25 mouse cellular contexts compared by ENCODE assay signal in genomic region chr5:129394416-129394815, GRCm38 (mm10).
DNase-seq lines count a peak whose midpoint lies in the region; ATAC-seq and TF ChIP-seq lines count a peak whose summit lies in the region.
"Had no signal": no experiment of that assay in that cellular context is flagged by ENCODE, and none has a peak within 500 bp of the region (broad histone marks: within the 10 kb centered on the region; RNA-seq: fewer than 3 reads in every experiment).

No protein-coding gene starts in this region.

- H3K27ac ChIP-seq in forebrain, embryonic 15.5 days (replicated peaks) = peak overlapping the region; percentile 46; the same call in 1 of the 2 replicates
- H3K27ac ChIP-seq in forebrain, embryonic 16.5 days (ENCODE audit: low read length) = no peak overlapping the region
- peak overlapping the region; percentile 47; the same call in 1 of the 2 replicates for H3K27ac ChIP-seq in layer of hippocampus, adult 2 months
- H3K27ac ChIP-seq: embryonic facial prominence, embryonic 10.5 days; embryonic facial prominence, embryonic 13.5 days; forebrain, embryonic 13.5 days; heart, embryonic 15.5 days; hindbrain, embryonic 10.5 days; hindbrain, embryonic 13.5 days; intestine, embryonic 15.5 days had no signal

- no peak for DNase-seq in layer of hippocampus, adult 2 months (ENCODE audit: low spot score in 2 of 2)
- no peak for DNase-seq in layer of hippocampus, postnatal 10 days (ENCODE audit: low spot score in 2 of 2)
- DNase-seq in telencephalon, adult 2 months (ENCODE audit: low read depth, low spot score) = peak; percentile 23
- no peak for DNase-seq in MN1 (ENCODE audit: low spot score)
- DNase-seq: adrenal gland, adult 8-10 months; adrenal gland, postnatal 25 days; gastrocnemius, postnatal 25 days; heart, adult 18-20 months; heart, postnatal 10 days; heart, postnatal 36 days; kidney, adult 11 months had no signal

- TF ChIP-seq CTCF in layer of hippocampus, adult 2 months (conservative IDR thresholded peaks at IDR 0.05) = no peak

- ATAC-seq in forebrain, embryonic 15.5 days (replicated peaks) = no peak
- ATAC-seq in forebrain, embryonic 16.5 days = no peak
- ATAC-seq: activated CD4-positive, CD25-positive, alpha-beta regulatory T cell, adult 4 months; CD4-positive, CD25-positive, alpha-beta regulatory T cell, adult 4 months; forebrain, embryonic 13.5 days; hindbrain, embryonic 16.5 days; intestine, embryonic 15.5 days had no signal

- no peak overlapping the region for H3K9ac ChIP-seq in forebrain, embryonic 15.5 days (replicated peaks)
- no peak overlapping the region for H3K9ac ChIP-seq in forebrain, embryonic 16.5 days (replicated peaks; ENCODE audit: low read depth, low read length)
- H3K9ac ChIP-seq: embryonic facial prominence, embryonic 13.5 days; forebrain, embryonic 13.5 days; heart, embryonic 12.5 days; heart, embryonic 15.5 days; hindbrain, embryonic 13.5 days; intestine, embryonic 15.5 days had no signal

- no peaks in the 10 kb centered on the region for H3K9me3 ChIP-seq in forebrain, embryonic 15.5 days
- no peaks in the 10 kb centered on the region for H3K9me3 ChIP-seq in forebrain, embryonic 16.5 days (ENCODE audit: control insufficient read depth, low read length)
- H3K9me3 ChIP-seq: embryonic facial prominence, embryonic 10.5 days; embryonic facial prominence, embryonic 13.5 days; forebrain, embryonic 13.5 days; heart, embryonic 12.5 days; heart, embryonic 15.5 days; hindbrain, embryonic 10.5 days; hindbrain, embryonic 13.5 days; intestine, embryonic 15.5 days had no signal

- peaks cover 12% of the 10 kb centered on the region; the same call in 1 of the 2 replicates for H3K4me1 ChIP-seq in forebrain, embryonic 15.5 days
- H3K4me1 ChIP-seq in forebrain, embryonic 16.5 days (replicated peaks; ENCODE audit: control insufficient read depth, insufficient read depth, low read length) = peaks cover 16% of the 10 kb centered on the region
- H3K4me1 ChIP-seq: embryonic facial prominence, embryonic 10.5 days; forebrain, embryonic 13.5 days; heart, embryonic 12.5 days; heart, embryonic 15.5 days; intestine, embryonic 15.5 days had no signal

- WGBS in forebrain, embryonic 15.5 days = 61% methylated on average over 4 of the region's 4 CpGs
- WGBS in forebrain, embryonic 16.5 days = 46% methylated on average over 4 of the region's 4 CpGs

- H3K27me3 ChIP-seq in forebrain, embryonic 15.5 days = no peaks in the 10 kb centered on the region
- H3K27me3 ChIP-seq in forebrain, embryonic 16.5 days (replicated peaks; ENCODE audit: control insufficient read depth, insufficient read depth, low read length) = no peaks in the 10 kb centered on the region
- H3K27me3 ChIP-seq: forebrain, embryonic 13.5 days; intestine, embryonic 15.5 days had no signal

- no peaks in the 10 kb centered on the region for H3K36me3 ChIP-seq in forebrain, embryonic 15.5 days
- H3K36me3 ChIP-seq in forebrain, embryonic 16.5 days (ENCODE audit: control insufficient read depth, insufficient read depth) = no peaks in the 10 kb centered on the region
- H3K36me3 ChIP-seq: embryonic facial prominence, embryonic 10.5 days; embryonic facial prominence, embryonic 13.5 days; heart, embryonic 12.5 days; heart, embryonic 15.5 days; hindbrain, embryonic 10.5 days; hindbrain, embryonic 13.5 days; intestine, embryonic 15.5 days had no signal

- no peak overlapping the region for H3K4me2 ChIP-seq in forebrain, embryonic 15.5 days (replicated peaks)
- no peak overlapping the region for H3K4me2 ChIP-seq in forebrain, embryonic 16.5 days (ENCODE audit: low read length)
- H3K4me2 ChIP-seq: embryonic facial prominence, embryonic 13.5 days; forebrain, embryonic 13.5 days; heart, embryonic 12.5 days; heart, embryonic 15.5 days; hindbrain, embryonic 13.5 days; intestine, embryonic 15.5 days had no signal

- no peak overlapping the region for H3K4me3 ChIP-seq in forebrain, embryonic 15.5 days
- no peak overlapping the region for H3K4me3 ChIP-seq in forebrain, embryonic 16.5 days (replicated peaks; ENCODE audit: low read length)
- no peak overlapping the region for H3K4me3 ChIP-seq in layer of hippocampus, adult 2 months
- H3K4me3 ChIP-seq: embryonic facial prominence, embryonic 10.5 days; embryonic facial prominence, embryonic 13.5 days; erythroblast, embryonic 14.5 days; forebrain, embryonic 13.5 days; heart, embryonic 12.5 days; heart, embryonic 15.5 days; hindbrain, embryonic 10.5 days; hindbrain, embryonic 13.5 days; intestine, embryonic 15.5 days had no signal
